Mouse (Mus musculus): ENCODE results near the gene Chd2.

Chd2 gene

GRCm38 (mm10) chr7:73523183-73523582 lies 18.4 kb downstream of the Chd2 start:
- 58% methylated on average over 6 of the region's 6 CpGs for WGBS

DNA sequence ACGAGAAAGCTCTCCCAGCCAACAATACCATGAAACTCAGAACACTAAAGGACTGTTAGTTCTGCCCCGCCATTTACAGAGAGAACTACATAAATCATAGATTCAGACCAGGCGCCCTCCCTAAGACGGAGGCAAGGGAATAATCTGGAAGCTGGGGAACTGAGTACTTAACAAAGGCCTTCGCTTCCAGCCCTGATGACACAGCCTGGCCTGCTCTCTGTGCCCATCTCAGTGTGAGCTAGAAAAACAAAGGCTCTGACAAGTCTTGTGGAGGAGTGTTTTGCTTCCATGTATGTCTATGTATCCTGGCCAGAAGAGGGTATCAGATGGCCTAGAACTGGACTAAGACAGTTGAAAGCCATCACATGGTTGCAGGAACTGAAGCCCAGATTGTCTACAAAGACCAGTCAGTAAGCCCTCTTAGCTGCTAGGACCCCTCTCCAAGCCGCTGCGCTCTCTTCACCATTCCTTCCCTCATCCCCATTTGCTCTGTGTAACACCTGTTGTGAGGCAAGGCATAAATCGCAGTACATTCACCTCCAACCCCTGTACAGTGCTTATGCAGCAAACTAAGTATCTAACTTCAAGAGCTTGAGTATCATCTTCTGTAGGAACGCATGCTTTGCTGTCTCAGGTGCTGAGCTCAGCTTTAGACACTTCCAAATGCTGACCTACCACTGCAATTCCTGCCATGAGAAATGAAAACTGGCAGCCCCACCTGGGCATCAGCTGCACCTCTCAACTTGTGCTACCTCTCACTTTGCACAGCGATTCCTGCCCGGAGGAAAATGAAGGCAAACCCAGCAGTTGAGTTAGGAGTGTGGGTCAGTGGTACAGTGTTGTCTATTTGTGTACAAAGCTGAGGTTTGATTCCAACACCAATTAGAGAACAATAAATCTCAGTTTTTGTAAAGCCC lies 20.1 kb downstream of the Chd2 start:
- 78% methylated on average over 11 of the region's 11 CpGs for WGBS

DNA sequence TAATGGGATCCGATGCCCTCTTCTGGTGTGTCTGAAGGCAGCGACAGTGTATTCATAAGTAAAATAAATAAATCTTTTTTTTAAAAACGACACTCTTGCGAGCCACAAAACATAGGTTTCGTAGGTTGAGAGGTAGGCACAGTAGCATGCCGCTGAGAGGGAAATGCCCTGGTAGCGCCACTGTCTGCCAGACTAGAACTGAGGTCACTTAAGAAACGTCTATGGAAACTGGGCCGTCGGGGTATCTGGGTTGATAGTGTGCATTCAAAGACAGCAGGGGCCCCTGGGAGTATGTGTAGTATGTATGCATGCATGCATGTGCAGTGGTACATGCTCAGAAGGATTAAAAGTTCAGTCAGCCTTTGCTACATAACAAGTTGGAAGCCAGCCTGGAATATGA lies 21.4 kb downstream of the Chd2 start:
- 82% methylated on average over 10 of the region's 10 CpGs for WGBS

- WGBS: 76% methylated on average over 16 of the region's 16 CpGs
Observed at GRCm38 (mm10) chr7:73519060-73519796, 22.4 kb downstream of the Chd2 start.

DNA sequence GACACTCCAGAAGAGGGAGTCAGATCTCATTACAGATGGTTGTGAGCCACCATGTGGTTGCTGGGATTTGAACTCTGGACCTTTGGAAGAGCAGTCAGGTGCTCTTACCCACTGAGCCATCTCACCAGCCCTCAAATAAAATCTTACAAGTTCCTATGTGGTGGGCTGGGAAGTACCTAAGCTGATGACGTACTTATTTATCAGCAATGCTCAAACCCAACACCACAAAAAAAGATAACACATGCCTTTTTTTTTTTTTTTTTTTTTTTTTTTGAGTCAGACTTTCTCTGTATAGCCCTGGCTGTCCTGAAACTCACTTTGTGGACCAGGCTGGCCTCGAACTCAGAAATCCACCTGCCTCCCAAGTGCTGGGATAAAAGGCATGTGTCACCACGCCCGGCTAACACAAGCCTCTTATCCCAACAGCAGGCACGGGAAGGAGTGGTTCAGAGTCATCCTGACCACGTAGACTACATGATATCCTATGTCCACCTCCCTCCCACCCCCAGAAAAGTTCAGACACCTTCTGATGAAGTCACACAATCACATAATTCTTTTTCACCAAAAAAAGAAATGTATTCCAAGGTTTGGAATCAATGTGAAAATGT lies 23.2 kb downstream of the Chd2 start:
- WGBS: 87% methylated on average over 6 of the region's 6 CpGs

GRCm38 (mm10) chr7:73517432-73518054 lies 24.1 kb downstream of the Chd2 start:
- WGBS: 13% methylated on average over 1 of the region's 1 CpGs

DNA sequence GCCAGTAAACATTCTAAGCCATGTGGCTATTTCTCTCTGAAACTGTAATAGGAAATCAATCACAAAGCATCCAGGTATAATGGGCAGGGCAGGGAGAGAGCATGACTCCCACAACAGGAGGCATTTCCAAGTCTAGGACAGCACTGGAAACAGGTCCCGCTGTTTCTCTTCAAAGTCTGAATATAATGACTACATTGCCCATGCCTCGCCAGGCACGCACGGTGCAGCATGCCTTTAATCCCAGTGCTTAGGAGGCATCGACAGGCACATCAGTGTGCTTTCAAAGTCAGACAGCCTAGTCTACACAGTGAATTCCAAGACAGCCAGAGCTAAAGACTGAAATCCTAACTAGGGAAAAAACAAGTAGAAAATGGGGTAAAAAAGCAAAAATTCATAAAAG lies 24.8 kb downstream of the Chd2 start:
- 35% methylated on average over 5 of the region's 5 CpGs for WGBS

- 55% methylated on average over 4 of the region's 4 CpGs for WGBS
Observed at GRCm38 (mm10) chr7:73514560-73514959, 27.1 kb downstream of the Chd2 start.

GRCm38 (mm10) chr7:73512422-73512821 lies 29.2 kb downstream of the Chd2 start:
- 38% methylated on average over 2 of the region's 2 CpGs for WGBS

- 65% methylated on average over 2 of the region's 2 CpGs for WGBS
Observed at GRCm38 (mm10) chr7:73508688-73509087, 32.9 kb downstream of the Chd2 start.

GRCm38 (mm10) chr7:73507491-73507890 lies 34.1 kb downstream of the Chd2 start:
- 45% methylated on average over 6 of the region's 6 CpGs for WGBS

DNA sequence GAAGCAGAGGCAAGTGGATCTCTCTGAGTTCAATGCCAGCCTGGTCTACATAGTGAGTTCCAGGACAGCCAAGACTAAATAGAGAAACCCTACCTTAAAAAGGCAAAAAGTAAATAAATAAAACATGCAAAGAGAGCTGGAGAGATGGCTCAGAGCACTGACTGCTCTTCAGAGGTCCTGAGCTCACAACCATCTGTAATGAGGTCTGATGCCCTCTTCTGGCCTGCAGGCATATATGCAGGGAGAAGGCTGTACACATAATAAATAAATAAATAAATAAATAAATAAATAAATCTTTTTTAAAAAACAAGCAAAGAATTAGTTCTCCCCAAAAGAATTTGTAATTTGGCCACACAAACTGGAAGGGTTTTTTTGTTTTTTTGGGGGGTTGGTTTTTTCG lies 34.8 kb downstream of the Chd2 start:
- 91% methylated on average over 1 of the region's 1 CpGs for WGBS

- WGBS: 56% methylated on average over 6 of the region's 6 CpGs
Observed at GRCm38 (mm10) chr7:73505266-73505665, 36.4 kb downstream of the Chd2 start.

GRCm38 (mm10) chr7:73498200-73498599 lies 43.4 kb downstream of the Chd2 start:
- 72% methylated on average over 2 of the region's 2 CpGs for WGBS

- WGBS: 80% methylated on average over 5 of the region's 5 CpGs
Observed at GRCm38 (mm10) chr7:73489261-73489660, 52.4 kb downstream of the Chd2 start.

DNA sequence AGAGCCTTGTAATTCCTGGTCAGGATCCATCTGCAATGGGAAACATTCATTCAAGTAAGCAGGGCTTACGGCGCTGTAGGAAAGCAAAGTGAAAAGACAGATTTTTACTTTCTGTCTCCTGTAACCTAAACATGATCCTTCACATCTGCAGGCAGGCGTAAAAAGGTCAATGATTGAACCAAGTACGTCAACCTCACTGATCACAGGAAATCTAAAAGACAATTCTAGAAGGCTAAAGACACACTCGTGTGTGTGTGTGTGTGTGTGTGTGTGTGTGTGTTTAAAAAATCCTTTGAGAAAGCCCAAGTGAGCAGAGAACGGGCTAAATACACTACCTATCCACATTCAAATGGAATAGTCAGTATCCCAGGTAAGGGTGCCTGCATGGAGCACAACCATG lies 60.5 kb downstream of the Chd2 start:
- WGBS: 74% methylated on average over 6 of the region's 6 CpGs

DNA sequence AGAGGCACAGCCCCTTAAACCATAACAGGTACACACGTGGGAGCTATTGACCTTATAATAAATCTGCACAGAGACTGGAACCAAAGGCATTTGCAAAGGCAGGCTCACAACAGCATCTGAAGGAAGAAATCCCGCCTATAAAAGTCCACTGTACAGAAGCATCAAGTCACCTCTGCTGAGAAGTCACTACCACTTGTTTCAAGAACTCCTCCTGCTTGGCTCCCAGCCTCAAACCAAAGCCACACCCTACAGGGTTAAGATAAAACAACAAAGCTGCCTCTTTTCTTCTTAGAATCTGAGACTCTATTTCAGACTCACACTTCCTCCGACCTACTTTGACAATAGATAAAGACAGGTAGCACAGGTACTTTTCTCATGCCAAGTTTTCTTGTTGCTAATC lies 62.1 kb downstream of the Chd2 start:
- WGBS: 52% methylated on average over 3 of the region's 3 CpGs

GRCm38 (mm10) chr7:73478157-73479058 lies 63.2 kb downstream of the Chd2 start:
- WGBS: 70% methylated on average over 11 of the region's 11 CpGs

GRCm38 (mm10) chr7:73467741-73468140 lies 73.9 kb downstream of the Chd2 start:
- 70% methylated on average over 3 of the region's 3 CpGs for WGBS

DNA sequence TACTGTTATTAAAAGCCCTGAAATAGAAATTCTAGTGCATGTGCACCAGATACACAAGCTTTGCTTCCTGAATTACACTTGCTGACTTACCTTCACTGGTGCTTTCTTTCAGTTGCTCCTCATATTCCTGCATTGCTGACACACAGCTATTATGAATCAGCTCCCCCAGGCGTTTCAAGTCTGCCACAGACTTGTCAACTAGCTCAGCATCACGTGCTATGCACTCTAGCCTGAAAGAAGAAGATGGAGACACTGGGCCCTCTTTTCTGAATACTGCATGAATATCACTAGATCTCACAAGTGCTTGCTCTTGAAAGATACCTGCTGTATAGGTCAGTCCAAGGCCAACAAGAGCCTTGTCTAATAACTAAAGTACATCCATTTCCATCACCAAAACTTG lies 78.1 kb downstream of the Chd2 start:
- 46% methylated on average over 2 of the region's 2 CpGs for WGBS

DNA sequence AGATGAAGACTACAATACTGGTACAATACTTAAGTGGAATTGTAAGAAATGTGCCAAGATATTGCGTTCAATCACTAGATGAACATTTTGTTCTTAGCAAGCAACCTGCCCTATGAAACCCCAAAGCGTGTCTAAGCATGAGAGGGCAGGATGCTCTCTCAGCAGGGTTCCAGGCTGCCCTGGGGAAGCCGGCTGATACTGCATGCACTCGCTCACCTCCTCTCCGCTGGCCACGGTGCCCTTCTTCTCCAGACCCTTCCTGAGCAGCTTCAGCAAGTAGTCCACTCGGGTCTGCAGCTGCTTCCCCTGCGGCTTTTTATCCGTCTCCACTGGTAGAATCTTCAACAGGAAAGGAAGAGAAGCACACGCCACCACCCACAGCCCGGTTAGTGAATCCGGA lies 87.5 kb downstream of the Chd2 start:
- 55% methylated on average over 12 of the region's 12 CpGs for WGBS
